Mouse (Mus musculus): ENCODE data around the gene Cldn12. TPM values are rescaled to one million over a fixed set of nuclear protein-coding genes. Genes with fewer than 3 reads are reported as not detected.
A peak's percentile ranks its signal among the peaks of the same experiment; 100 is the strongest.

Gene Cldn12
- total RNA-seq, 1 experiment from 2014 or later: 25.2 TPM

- DNase-seq: peak; percentile 22
Measured at GRCm38 (mm10) chr5:5494269-5495005, 20.3 kb downstream of the Cldn12 start.

- DNase-seq: no peak
Measured at GRCm38 (mm10) chr5:5492163-5492562, 22.6 kb downstream of the Cldn12 start.

- no peak for DNase-seq
Measured at GRCm38 (mm10) chr5:5486071-5486470, 28.7 kb downstream of the Cldn12 start.

- no peak for DNase-seq
Measured at GRCm38 (mm10) chr5:5483254-5483858, 31.4 kb downstream of the Cldn12 start.

GRCm38 (mm10) chr5:5481662-5482061, 33.1 kb downstream of the Cldn12 start:
- no peak for DNase-seq

- no peak for DNase-seq
Measured at GRCm38 (mm10) chr5:5479043-5479442, 35.7 kb downstream of the Cldn12 start, which contains the start of gene 1700015F17Rik. Gene 1700015F17Rik (minus strand): TSS chr5:5479143.

- no peak for DNase-seq
Measured at GRCm38 (mm10) chr5:5476133-5476532, 38.6 kb downstream of the Cldn12 start.

GRCm38 (mm10) chr5:5465256-5465655, 49.5 kb downstream of the Cldn12 start:
- DNase-seq: no peak

Other genes with a start within 250 kb of the Cldn12 start
- 8.5 and 9.4 TPM in 2 replicates for gene Cdk14, start 94.6 kb downstream of the Cldn12 start, total RNA-seq (2021)
- gene 1700015F17Rik, start 35.8 kb downstream of the Cldn12 start, total RNA-seq (2021): not detected in 2 replicates
- 15.0 and 17.2 TPM in 2 replicates for gene Gtpbp10, start 44.6 kb upstream of the Cldn12 start, total RNA-seq (2021)
- not detected in 2 replicates for gene Gm8773, start 58.8 kb upstream of the Cldn12 start, total RNA-seq (2021)
- gene Cfap69, start 149.3 kb upstream of the Cldn12 start, total RNA-seq (2021): 9.7 and 16.0 TPM in 2 replicates
- 37.9 and 39.0 TPM in 2 replicates for gene Steap2, start 179.6 kb upstream of the Cldn12 start, total RNA-seq (2021)
- 23.4 and 27.8 TPM in 2 replicates for gene Steap1, start 234.4 kb upstream of the Cldn12 start, total RNA-seq (2021)

All from adrenal gland, postnatal 25 days (tissue).